15 mouse cellular contexts compared by ENCODE assay signal in genomic region chr3:88539397-88539796, GRCm38 (mm10). TPM values are rescaled to one million over a fixed set of nuclear protein-coding genes. Genes with fewer than 3 reads are reported as not detected.
A peak's percentile ranks its signal among the peaks of the same experiment; 100 is the strongest.
DNase-seq lines count a peak whose midpoint lies in the region; ATAC-seq lines count a peak whose summit lies in the region.
"Had no signal": no experiment of that assay in that cellular context is flagged by ENCODE, and none has a peak within 500 bp of the region (broad histone marks: within the 10 kb centered on the region; RNA-seq: fewer than 3 reads in every experiment).

No protein-coding gene starts in this region.

- no peak for DNase-seq in kidney, postnatal 4 days
- peak; percentile 67 for DNase-seq in retina, embryonic 14.5 days (ENCODE audit: low spot score)
- no peak for DNase-seq in adrenal gland, postnatal 10 days
- no peak for DNase-seq in layer of hippocampus, adult 11-12 months (ENCODE audit: low spot score)
- no peak for DNase-seq in lung, postnatal 36 days
- DNase-seq: B cell, adult 2 months; gastrocnemius, adult 2 months; heart, postnatal 4 days; kidney, postnatal 36 days; liver had no signal

- H3K4me3 ChIP-seq in kidney, embryonic 16.5 days (ENCODE audit: low read length): no peak overlapping the region
- 0 out of 2 replicates have a peak overlapping the region, but pooled peaks have one; percentile 14 for H3K4me3 ChIP-seq in forebrain, embryonic 12.5 days (replicated peaks)
- no peak overlapping the region for H3K4me3 ChIP-seq in limb, embryonic 12.5 days (replicated peaks)
- H3K4me3 ChIP-seq: gastrocnemius, adult 2 months had no signal

- peaks cover 34% of the 10 kb centered on the region for H3K36me3 ChIP-seq in kidney, embryonic 16.5 days (ENCODE audit: insufficient read depth, low read length)
- H3K36me3 ChIP-seq in forebrain, embryonic 12.5 days (replicated peaks): peaks cover 63% of the 10 kb centered on the region
- peaks cover 70% of the 10 kb centered on the region for H3K36me3 ChIP-seq in limb, embryonic 12.5 days

- no peaks in the 10 kb centered on the region for H3K9me3 ChIP-seq in kidney, embryonic 16.5 days (ENCODE audit: low read length)
- no peaks in the 10 kb centered on the region for H3K9me3 ChIP-seq in forebrain, embryonic 12.5 days
- H3K9me3 ChIP-seq in limb, embryonic 12.5 days: no peaks in the 10 kb centered on the region

- peak overlapping the region; percentile 51; the same call in 1 of the 2 replicates for H3K9ac ChIP-seq in kidney, embryonic 16.5 days (replicated peaks; ENCODE audit: low read length)
- peak overlapping the region; percentile 48; the same call in 1 of the 2 replicates for H3K9ac ChIP-seq in forebrain, embryonic 12.5 days
- H3K9ac ChIP-seq in limb, embryonic 12.5 days (replicated peaks): no peak overlapping the region

- no peak overlapping the region for H3K27ac ChIP-seq in kidney, embryonic 16.5 days (ENCODE audit: low read length)
- peak overlapping the region; percentile 70 for H3K27ac ChIP-seq in forebrain, embryonic 12.5 days
- H3K27ac ChIP-seq in limb, embryonic 12.5 days: 0 out of 2 replicates have a peak overlapping the region, but pooled peaks have one; percentile 41
- H3K27ac ChIP-seq: gastrocnemius, adult 2 months; macrophage had no signal

- WGBS in kidney, embryonic 16.5 days: 16% methylated on average over 3 of the region's 3 CpGs
- WGBS in forebrain, embryonic 12.5 days: 0% methylated on average over 3 of the region's 3 CpGs
- WGBS in limb, embryonic 12.5 days: 30% methylated on average over 3 of the region's 3 CpGs

- no peak overlapping the region for H3K4me2 ChIP-seq in kidney, embryonic 16.5 days (replicated peaks; ENCODE audit: low read depth, low read length)
- peak overlapping the region; percentile 33; the same call in 1 of the 2 replicates for H3K4me2 ChIP-seq in forebrain, embryonic 12.5 days
- H3K4me2 ChIP-seq in limb, embryonic 12.5 days: no peak overlapping the region

- no peak for ATAC-seq in kidney, embryonic 16.5 days (ENCODE audit: low FRiP score, low TSS enrichment)
- peak; percentile 45 for ATAC-seq in forebrain, embryonic 12.5 days (ENCODE audit: low FRiP score)
- ATAC-seq in limb, embryonic 12.5 days (ENCODE audit: insufficient number of reproducible peaks, insufficient read depth, low FRiP score, low TSS enrichment, low read depth): no peak

- H3K4me1 ChIP-seq in kidney, embryonic 16.5 days (ENCODE audit: insufficient read depth, low read length): peaks cover 52% of the 10 kb centered on the region
- peaks cover 75% of the 10 kb centered on the region for H3K4me1 ChIP-seq in forebrain, embryonic 12.5 days
- H3K4me1 ChIP-seq in limb, embryonic 12.5 days (replicated peaks): peaks cover 52% of the 10 kb centered on the region

- no peaks in the 10 kb centered on the region for H3K27me3 ChIP-seq in kidney, embryonic 16.5 days (ENCODE audit: insufficient read depth, low read length)
- no peaks in the 10 kb centered on the region for H3K27me3 ChIP-seq in forebrain, embryonic 12.5 days
- H3K27me3 ChIP-seq in limb, embryonic 12.5 days: no peaks in the 10 kb centered on the region

RNA-seq across cellular contexts. Expression of gene Mex3a, which starts 7.2 kb away (rescaled TPM):
- polyA plus RNA-seq in kidney, embryonic 16.5 days (2015; fragmentation: Nextera tagmentation; extraction: Ambion mirVana): 18.6 and 20.7 TPM in 2 replicates
- polyA plus RNA-seq in forebrain, embryonic 12.5 days (2016; fragmentation: Nextera tagmentation; extraction: Ambion mirVana): 51.0 and 53.2 TPM in 2 replicates
- 37.4 and 38.0 TPM in 2 replicates for polyA plus RNA-seq in limb, embryonic 12.5 days (2016; fragmentation: Nextera tagmentation; extraction: Ambion mirVana)
- 1 to 10 TPM; 5.5 to 5.6 TPM for total RNA-seq in adrenal gland, postnatal 10 days (2021)

RNA-seq across cellular contexts. Expression of gene Rab25, which starts 8.7 kb away (rescaled TPM):
- polyA plus RNA-seq in kidney, embryonic 16.5 days (2015; fragmentation: Nextera tagmentation; extraction: Ambion mirVana): 17.3 and 23.9 TPM in 2 replicates
- polyA plus RNA-seq in forebrain, embryonic 12.5 days (2016; fragmentation: Nextera tagmentation; extraction: Ambion mirVana): 0.82 and 1.2 TPM in 2 replicates
- polyA plus RNA-seq in limb, embryonic 12.5 days (2016; fragmentation: Nextera tagmentation; extraction: Ambion mirVana): 2.6 and 3.5 TPM in 2 replicates
- not detected for total RNA-seq in adrenal gland, postnatal 10 days (2021)
- total RNA-seq: common myeloid progenitor, adult 5-6 weeks; gastrocnemius, adult 2 months; heart, postnatal 4 days had no signal
- polyA plus RNA-seq: macrophage had no signal

RNA-seq across cellular contexts. Expression of gene Lamtor2, which starts 13.5 kb away (rescaled TPM):
- 189 and 207 TPM in 2 replicates for polyA plus RNA-seq in kidney, embryonic 16.5 days (2015; fragmentation: Nextera tagmentation; extraction: Ambion mirVana)
- polyA plus RNA-seq in forebrain, embryonic 12.5 days (2016; fragmentation: Nextera tagmentation; extraction: Ambion mirVana): 137 and 138 TPM in 2 replicates
- polyA plus RNA-seq in limb, embryonic 12.5 days (2016; fragmentation: Nextera tagmentation; extraction: Ambion mirVana): 134 and 139 TPM in 2 replicates
- total RNA-seq in adrenal gland, postnatal 10 days (2021): 100 to 1,000 TPM; 131 to 132 TPM

RNA-seq across cellular contexts. Expression of gene Ubqln4, which starts 14.2 kb away (rescaled TPM):
- 52.7 and 57.8 TPM in 2 replicates for polyA plus RNA-seq in kidney, embryonic 16.5 days (2015; fragmentation: Nextera tagmentation; extraction: Ambion mirVana)
- polyA plus RNA-seq in forebrain, embryonic 12.5 days (2016; fragmentation: Nextera tagmentation; extraction: Ambion mirVana): 64.1 and 64.4 TPM in 2 replicates
- 62.6 and 67.0 TPM in 2 replicates for polyA plus RNA-seq in limb, embryonic 12.5 days (2016; fragmentation: Nextera tagmentation; extraction: Ambion mirVana)
- 10 to 100 TPM; 63.9 to 73.1 TPM for total RNA-seq in adrenal gland, postnatal 10 days (2021)

RNA-seq across cellular contexts. Expression of gene Lmna, which starts 29.6 kb away (rescaled TPM):
- 89.9 and 100 TPM in 2 replicates for polyA plus RNA-seq in kidney, embryonic 16.5 days (2015; fragmentation: Nextera tagmentation; extraction: Ambion mirVana)
- polyA plus RNA-seq in forebrain, embryonic 12.5 days (2016; fragmentation: Nextera tagmentation; extraction: Ambion mirVana): 23.2 and 25.8 TPM in 2 replicates
- 51.8 and 56.4 TPM in 2 replicates for polyA plus RNA-seq in limb, embryonic 12.5 days (2016; fragmentation: Nextera tagmentation; extraction: Ambion mirVana)
- total RNA-seq in adrenal gland, postnatal 10 days (2021): 100 to 1,000 TPM; 102 to 104 TPM
